Mouse (Mus musculus): ENCODE data around the gene Tgfb1.
"Not testable (repeated sequence)": the region's sequence is repeated elsewhere in the genome, so short reads cannot be mapped to it uniquely, and the experiment has no call there.

Gene Tgfb1

GRCm38 (mm10) chr7:25703793-25704494 lies 17.1 kb downstream of the Tgfb1 start:
- in situ Hi-C loops (cut with MboI; ENCODE audit: low sequenced_read_pairs), result no loop called here

GRCm38 (mm10) chr7:25704716-25705364 lies 18.0 kb downstream of the Tgfb1 start:
- in situ Hi-C loops (cut with MboI; ENCODE audit: low sequenced_read_pairs), result no loop called here

- in situ Hi-C loops (cut with MboI; ENCODE audit: low sequenced_read_pairs), result no loop called here
These were observed 19.0 kb downstream of the Tgfb1 start for GRCm38 (mm10) chr7:25705801-25706251.

GRCm38 (mm10) chr7:25706578-25707170 lies 19.9 kb downstream of the Tgfb1 start:
- in situ Hi-C loops (cut with MboI; ENCODE audit: low sequenced_read_pairs), result no loop called here

- in situ Hi-C loops (cut with MboI; ENCODE audit: low sequenced_read_pairs), result no loop called here
These were observed 20.9 kb downstream of the Tgfb1 start for GRCm38 (mm10) chr7:25707581-25708292.

- in situ Hi-C loops (cut with MboI; ENCODE audit: low sequenced_read_pairs), result no loop called here
These were observed 23.2 kb downstream of the Tgfb1 start for GRCm38 (mm10) chr7:25709961-25710360.

- in situ Hi-C loops (cut with MboI; ENCODE audit: low sequenced_read_pairs), result no loop called here
These were observed 23.8 kb downstream of the Tgfb1 start for GRCm38 (mm10) chr7:25710519-25711130.

GRCm38 (mm10) chr7:25711165-25711564 lies 24.4 kb downstream of the Tgfb1 start:
- in situ Hi-C loops (cut with MboI; ENCODE audit: low sequenced_read_pairs), result no loop called here

GRCm38 (mm10) chr7:25711731-25712197 lies 25.0 kb downstream of the Tgfb1 start:
- in situ Hi-C loops (cut with MboI; ENCODE audit: low sequenced_read_pairs), result no loop called here

GRCm38 (mm10) chr7:25712801-25713200 lies 26.0 kb downstream of the Tgfb1 start:
- in situ Hi-C loops (cut with MboI; ENCODE audit: low sequenced_read_pairs), result no loop called here

GRCm38 (mm10) chr7:25714581-25714980 lies 27.8 kb downstream of the Tgfb1 start:
- in situ Hi-C loops (cut with MboI; ENCODE audit: low sequenced_read_pairs), result no loop called here

- in situ Hi-C loops (cut with MboI; ENCODE audit: low sequenced_read_pairs), result no loop called here
These were observed 29.0 kb downstream of the Tgfb1 start for GRCm38 (mm10) chr7:25715731-25716271.

GRCm38 (mm10) chr7:25717478-25717877 lies 30.7 kb downstream of the Tgfb1 start:
- in situ Hi-C loops (cut with MboI; ENCODE audit: low sequenced_read_pairs), result no loop called here

GRCm38 (mm10) chr7:25718788-25719417 lies 32.1 kb downstream of the Tgfb1 start, which contains the start of gene Ccdc97:
Ccdc97 (minus strand) TSS chr7:25719088.
- in situ Hi-C loops (cut with MboI; ENCODE audit: low sequenced_read_pairs), result no loop called here

GRCm38 (mm10) chr7:25719761-25720610 lies 33.2 kb downstream of the Tgfb1 start:
- in situ Hi-C loops (cut with MboI; ENCODE audit: low sequenced_read_pairs), result no loop called here

- in situ Hi-C loops (cut with MboI; ENCODE audit: low sequenced_read_pairs), result no loop called here
These were observed 34.0 kb downstream of the Tgfb1 start for GRCm38 (mm10) chr7:25720760-25721159.

- in situ Hi-C loops (cut with MboI; ENCODE audit: low sequenced_read_pairs), result not testable (repeated sequence)
These were observed 35.0 kb downstream of the Tgfb1 start for GRCm38 (mm10) chr7:25721776-25722175.

- in situ Hi-C loops (cut with MboI; ENCODE audit: low sequenced_read_pairs), result no loop called here
These were observed 39.1 kb downstream of the Tgfb1 start for GRCm38 (mm10) chr7:25725886-25726285.

- in situ Hi-C loops (cut with MboI; ENCODE audit: low sequenced_read_pairs), result no loop called here
These were observed 41.0 kb downstream of the Tgfb1 start for GRCm38 (mm10) chr7:25727800-25728199.

Data from CH12F3 (cell line).